Mouse (Mus musculus): ENCODE results near the gene Tsen2. TPM values are rescaled to one million over a fixed set of nuclear protein-coding genes. Genes with fewer than 3 reads are reported as not detected.

Tsen2 gene
- polyA plus RNA-seq, 1 experiment from 2014 or later, result 36.9 TPM

GRCm38 (mm10) chr6:115607429-115607828 is 63.0 kb downstream of the Tsen2 start:
- Histone ChIP-seq H3K4me2 (no peak overlapping the region), H3K4me1 (peaks cover 16% of the 10 kb centered on the region), H3K4me3 (replicated peaks) (no peak overlapping the region), H3K9me3 (replicated peaks) (no peaks in the 10 kb centered on the region), H3K27ac (replicated peaks) (no peak overlapping the region), H3K36me3 (peaks cover 21% of the 10 kb centered on the region), H3K27me3 (replicated peaks) (no peaks in the 10 kb centered on the region), H3K9ac (replicated peaks) (no peak overlapping the region)
- WGBS, result 59% methylated on average over 4 of the region's 4 CpGs
- no peak for ATAC-seq (ENCODE audit: low FRiP score)

- Histone ChIP-seq H3K9ac (replicated peaks) (no peak overlapping the region), H3K9me3 (replicated peaks) (no peaks in the 10 kb centered on the region), H3K4me2 (no peak overlapping the region), H3K4me1 (peaks cover 6% of the 10 kb centered on the region; the same call in 1 of the 2 replicates), H3K27me3 (replicated peaks) (no peaks in the 10 kb centered on the region), H3K27ac (replicated peaks) (no peak overlapping the region), H3K4me3 (replicated peaks) (no peak overlapping the region), H3K36me3 (peaks cover 37% of the 10 kb centered on the region)
- no peak for ATAC-seq (ENCODE audit: low FRiP score)
- 75% methylated on average over 3 of the region's 3 CpGs for WGBS
These were observed 64.7 kb downstream of the Tsen2 start for GRCm38 (mm10) chr6:115609121-115609520.

- no peak overlapping the region for H3K4me2 ChIP-seq
- no peaks in the 10 kb centered on the region for H3K9me3 ChIP-seq (replicated peaks)
- no peak overlapping the region for H3K9ac ChIP-seq (replicated peaks)
- no peak overlapping the region for H3K4me3 ChIP-seq (replicated peaks)
- ATAC-seq (ENCODE audit: low FRiP score), result no peak
- 91% methylated on average over 5 of the region's 5 CpGs for WGBS
- H3K36me3 ChIP-seq, result peaks cover 49% of the 10 kb centered on the region
- no peaks in the 10 kb centered on the region for H3K27me3 ChIP-seq (replicated peaks)
- H3K27ac ChIP-seq (replicated peaks), result no peak overlapping the region
- peaks cover 6% of the 10 kb centered on the region; the same call in 1 of the 2 replicates for H3K4me1 ChIP-seq
These were observed 65.8 kb downstream of the Tsen2 start for GRCm38 (mm10) chr6:115610301-115610700.

GRCm38 (mm10) chr6:115613793-115614192 is 69.3 kb downstream of the Tsen2 start:
- Histone ChIP-seq H3K36me3 (peaks cover 84% of the 10 kb centered on the region), H3K27me3 (replicated peaks) (no peaks in the 10 kb centered on the region), H3K4me3 (replicated peaks) (no peak overlapping the region), H3K9me3 (replicated peaks) (no peaks in the 10 kb centered on the region), H3K4me1 (no peaks in the 10 kb centered on the region), H3K9ac (replicated peaks) (no peak overlapping the region), H3K27ac (replicated peaks) (no peak overlapping the region), H3K4me2 (no peak overlapping the region)
- ATAC-seq (ENCODE audit: low FRiP score), result no peak

- 92% methylated on average over 3 of the region's 3 CpGs for WGBS
These were observed 71.5 kb downstream of the Tsen2 start for GRCm38 (mm10) chr6:115615983-115616382.

GRCm38 (mm10) chr6:115619818-115620217 is 75.4 kb downstream of the Tsen2 start:
- Histone ChIP-seq H3K9me3 (replicated peaks) (no peaks in the 10 kb centered on the region), H3K9ac (replicated peaks) (no peak overlapping the region), H3K4me2 (no peak overlapping the region), H3K27ac (replicated peaks) (no peak overlapping the region), H3K27me3 (replicated peaks) (no peaks in the 10 kb centered on the region), H3K36me3 (peaks cover 97% of the 10 kb centered on the region), H3K4me3 (replicated peaks) (no peak overlapping the region), H3K4me1 (no peaks in the 10 kb centered on the region)
- no peak for ATAC-seq (ENCODE audit: low FRiP score)
- 89% methylated on average over 10 of the region's 10 CpGs for WGBS

More at GRCm38 (mm10) chr6:115615983-115616382, 71.5 kb downstream of the Tsen2 start:
- no peak for ATAC-seq (ENCODE audit: low FRiP score)
- Histone ChIP-seq H3K9ac (replicated peaks) (no peak overlapping the region), H3K27me3 (replicated peaks) (no peaks in the 10 kb centered on the region), H3K36me3 (peaks cover 95% of the 10 kb centered on the region), H3K9me3 (replicated peaks) (no peaks in the 10 kb centered on the region), H3K4me2 (no peak overlapping the region), H3K27ac (replicated peaks) (no peak overlapping the region), H3K4me1 (no peaks in the 10 kb centered on the region), H3K4me3 (replicated peaks) (no peak overlapping the region)

GRCm38 (mm10) chr6:115620942-115621341 is 76.5 kb downstream of the Tsen2 start:
- H3K9me3 ChIP-seq (replicated peaks), result no peaks in the 10 kb centered on the region
- H3K4me3 ChIP-seq (replicated peaks), result no peak overlapping the region
- H3K4me2 ChIP-seq, result no peak overlapping the region
- peaks cover 97% of the 10 kb centered on the region for H3K36me3 ChIP-seq
- no peaks in the 10 kb centered on the region for H3K4me1 ChIP-seq
- 43% methylated on average over 1 of the region's 1 CpGs for WGBS
- no peak overlapping the region for H3K9ac ChIP-seq (replicated peaks)
- no peak for ATAC-seq (ENCODE audit: low FRiP score)
- H3K27ac ChIP-seq (replicated peaks), result no peak overlapping the region
- H3K27me3 ChIP-seq (replicated peaks), result no peaks in the 10 kb centered on the region

- ATAC-seq (ENCODE audit: low FRiP score), result no peak
- Histone ChIP-seq H3K4me3 (replicated peaks) (no peak overlapping the region), H3K9me3 (replicated peaks) (no peaks in the 10 kb centered on the region), H3K4me2 (no peak overlapping the region), H3K4me1 (no peaks in the 10 kb centered on the region), H3K9ac (replicated peaks) (no peak overlapping the region), H3K27me3 (replicated peaks) (no peaks in the 10 kb centered on the region), H3K27ac (replicated peaks) (no peak overlapping the region), H3K36me3 (peaks cover 77% of the 10 kb centered on the region)
- 90% methylated on average over 5 of the region's 5 CpGs for WGBS
These were observed 81.7 kb downstream of the Tsen2 start for GRCm38 (mm10) chr6:115626121-115626520.

Other genes with a start within 250 kb of the Tsen2 start
- 0.56 and 3.3 TPM in 2 replicates for gene Pparg, start 183.7 kb upstream of the Tsen2 start, polyA plus RNA-seq (2015; fragmentation: Nextera tagmentation; extraction: Ambion mirVana)
- 0.37 and 2.4 TPM in 2 replicates for gene Mkrn2os, start 47.9 kb downstream of the Tsen2 start, polyA plus RNA-seq (2015; fragmentation: Nextera tagmentation; extraction: Ambion mirVana)
- gene Mkrn2, start 57.2 kb downstream of the Tsen2 start, polyA plus RNA-seq (2015; fragmentation: Nextera tagmentation; extraction: Ambion mirVana), result 34.4 and 37.7 TPM in 2 replicates
- 116 and 125 TPM in 2 replicates for gene Raf1, start 132.0 kb downstream of the Tsen2 start, polyA plus RNA-seq (2015; fragmentation: Nextera tagmentation; extraction: Ambion mirVana)
- 1.6 and 1.8 TPM in 2 replicates for gene Tmem40, start 217.7 kb downstream of the Tsen2 start, polyA plus RNA-seq (2015; fragmentation: Nextera tagmentation; extraction: Ambion mirVana)
- gene Cand2, start 229.9 kb downstream of the Tsen2 start, polyA plus RNA-seq (2015; fragmentation: Nextera tagmentation; extraction: Ambion mirVana), result 9.8 and 12.2 TPM in 2 replicates

Measured in neural tube, embryonic 15.5 days (tissue).